Mouse (Mus musculus) midbrain, postnatal 0 days (tissue): Measurements from ENCODE around the gene 1700007K13Rik. TPM values are rescaled to one million over a fixed set of nuclear protein-coding genes. Genes with fewer than 3 reads are reported as not detected.

Experiments used
- ATAC-seq: fragments of 200-750 bp; cut with Nextera tagmentation; 2 replicates; pipeline ENCODE4 v1.8.0; 2017; ENCODE audit warnings: moderate number of reproducible peaks, mild to moderate bottlenecking, moderate TSS enrichment, moderate library complexity; ENCODE audit not compliant: low FRiP score
- DNase-seq: peaks from one replicate; pipeline ENCODE4 v3.0.0-alpha.2; 2015; ENCODE audit warnings: low spot score
- H3K27ac ChIP-seq: fragments of 300-500 bp; sonication (generic); 2 replicates; pipeline ENCODE4 v1.5.1; 2014; ENCODE audit warnings: low read depth, mild to moderate bottlenecking, low read length, mixed read lengths
- H3K27me3 ChIP-seq: fragments of 300-500 bp; sonication (generic); 2 replicates; pipeline ENCODE4 v1.6.1; 2014; ENCODE audit warnings: low read length, control low read depth, mixed read lengths; ENCODE audit not compliant: insufficient read depth
- H3K36me3 ChIP-seq: fragments of 300-500 bp; sonication (generic); 2 replicates; pipeline ENCODE4 v1.6.1; 2014; ENCODE audit warnings: low read length, control low read depth, mixed read lengths; ENCODE audit not compliant: insufficient read depth
- H3K4me1 ChIP-seq: fragments of 300-500 bp; sonication (generic); 2 replicates; pipeline ENCODE4 v1.6.1; 2014; ENCODE audit warnings: mild to moderate bottlenecking, control low read depth, antibody characterized with exemption, low read length, mixed read lengths; ENCODE audit not compliant: insufficient read depth
- H3K4me2 ChIP-seq: fragments of 300-500 bp; sonication (generic); 2 replicates; pipeline ENCODE4 v1.6.1; 2014; ENCODE audit warnings: low read depth, mild to moderate bottlenecking, low read length, mixed read lengths; ENCODE audit not compliant: poor library complexity, severe bottlenecking
- H3K4me3 ChIP-seq: fragments of 300-500 bp; sonication (generic); 2 replicates; pipeline ENCODE4 v1.5.1; 2014; ENCODE audit warnings: low read depth, mild to moderate bottlenecking, low read length, moderate library complexity
- H3K9ac ChIP-seq: fragments of 300-500 bp; sonication (generic); replicated peaks from 2 replicates; pipeline ENCODE4 v1.6.1; 2014; ENCODE audit warnings: mild to moderate bottlenecking, low read length, moderate library complexity, mixed read lengths; ENCODE audit not compliant: poor library complexity, severe bottlenecking
- H3K9me3 ChIP-seq: fragments of 300-500 bp; sonication (generic); 2 replicates; pipeline ENCODE4 v1.6.1; 2016; ENCODE audit warnings: low read length, control low read depth
- CTCF ChIP-seq: IDR thresholded peaks from 2 replicates; pipeline ENCODE4 v1.5.1; 2016; ENCODE audit warnings: antibody characterized with exemption, mild to moderate bottlenecking
- WGBS: fragments of 180-500 bp; shearing (Covaris S2); extraction: QIAGEN DNeasy Blood & Tissue Kit; methylation state at CpG from one replicate; pipeline ENCODE4 v1.1.7; 2014; 5-methylcytosine and 5-hydroxymethylcytosine counted together
- polyA plus RNA-seq: library from polyadenylated mRNA; unstranded; fragments of >200 nt; fragmentation: Nextera tagmentation; extraction: Ambion mirVana; gene quantifications from 2 replicates; pipeline ENCODE4 v1.2.1, GENCODE M21; 2015
- total RNA-seq: library from RNA; depleted of rRNA; stranded (reverse); fragments of >200 nt; gene quantifications from 2 replicates; pipeline ENCODE4 v1.2.3, GENCODE M21; 2014

The 1700007K13Rik gene
- total and polyA plus RNA-seq, 2 experiments from 2014 or later: 5.8 to 6.2 TPM

DNA sequence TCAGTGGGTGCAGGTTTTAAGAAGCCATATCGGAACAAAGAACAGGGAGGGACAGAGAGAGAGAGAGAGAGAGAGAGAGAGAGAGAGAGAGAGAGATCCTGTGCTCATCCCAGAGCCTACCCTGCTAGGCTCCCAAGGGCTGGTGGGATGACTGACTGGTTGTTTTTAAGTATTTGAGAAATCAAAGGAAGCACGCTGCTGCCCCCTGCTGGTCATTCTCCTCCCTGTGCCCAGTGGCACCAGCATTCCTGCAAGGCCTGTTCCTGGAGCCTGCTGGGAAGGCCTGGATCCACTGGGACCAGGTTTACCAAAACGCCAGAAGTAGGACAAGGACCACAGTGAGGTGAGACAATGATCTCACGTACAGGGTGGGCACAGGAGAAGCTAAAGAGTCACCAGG lies 46.2 kb downstream of the 1700007K13Rik start:
- 15% methylated on average over 4 of the region's 4 CpGs for WGBS
- peak; percentile 95 for DNase-seq
- Histone ChIP-seq H3K4me1 (peaks cover 9% of the 10 kb centered on the region), H3K9me3 (no peaks in the 10 kb centered on the region), H3K27ac (no peak overlapping the region), H3K27me3 (no peaks in the 10 kb centered on the region; the same call in 1 of the 2 replicates), H3K9ac (no peak overlapping the region), H3K4me2 (no peak overlapping the region), H3K36me3 (no peaks in the 10 kb centered on the region), H3K4me3 (no peak overlapping the region)
- TF ChIP-seq CTCF: peak; percentile 94
- ATAC-seq: no peak

DNA sequence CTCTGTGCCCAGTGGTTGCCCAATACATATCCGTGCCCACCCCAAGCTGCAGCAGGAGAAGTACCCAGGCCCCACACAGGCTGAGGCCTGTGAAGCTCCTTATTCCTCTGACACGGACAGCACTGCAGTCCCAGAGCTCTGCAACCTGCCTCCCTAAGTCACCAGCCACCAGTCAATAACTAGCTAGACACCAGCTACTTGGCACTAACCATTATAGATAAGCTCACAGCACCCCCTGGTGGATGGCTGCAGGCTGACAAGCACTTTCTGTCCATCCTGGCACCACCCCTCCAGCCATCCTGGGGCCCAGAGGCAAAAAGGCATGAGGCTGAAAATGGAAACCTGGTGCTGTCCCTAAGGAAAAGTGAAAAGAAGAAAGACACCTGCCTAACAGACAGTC lies 48.1 kb downstream of the 1700007K13Rik start:
- peak; percentile 95 for DNase-seq
- TF ChIP-seq CTCF: peak; percentile 95
- Histone ChIP-seq H3K4me1 (peaks cover 10% of the 10 kb centered on the region), H3K4me3 (no peak overlapping the region), H3K27me3 (no peaks in the 10 kb centered on the region; the same call in 1 of the 2 replicates), H3K4me2 (no peak overlapping the region), H3K36me3 (no peaks in the 10 kb centered on the region), H3K27ac (no peak overlapping the region), H3K9ac (no peak overlapping the region), H3K9me3 (no peaks in the 10 kb centered on the region)
- WGBS: 47% methylated on average over 2 of the region's 2 CpGs
- peak; percentile 36; the same call in 1 of the 2 replicates for ATAC-seq

DNA sequence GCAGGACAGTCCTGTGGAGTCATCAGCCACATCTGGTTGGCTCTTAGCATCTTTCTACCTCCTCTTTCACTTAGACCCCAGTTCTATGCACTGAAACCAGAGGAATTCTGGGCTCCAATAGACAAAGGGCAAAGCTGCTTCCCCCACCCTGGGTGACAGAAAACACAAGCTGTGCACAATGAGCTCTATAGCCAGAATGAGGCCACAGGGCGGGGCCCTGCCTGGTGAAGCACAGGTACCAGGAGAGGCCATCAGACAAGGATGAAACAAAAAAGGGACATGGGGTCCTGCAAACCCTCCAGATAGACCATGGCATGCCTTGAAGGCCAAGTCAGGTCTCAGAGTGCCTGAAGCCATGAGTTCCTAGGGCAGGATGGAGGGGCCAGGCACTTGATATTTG lies 49.6 kb downstream of the 1700007K13Rik start:
- no peak overlapping the region for H3K4me2 ChIP-seq
- no peaks in the 10 kb centered on the region for H3K9me3 ChIP-seq
- H3K27ac ChIP-seq: no peak overlapping the region
- H3K4me3 ChIP-seq: no peak overlapping the region
- TF ChIP-seq CTCF: no peak
- H3K27me3 ChIP-seq: no peaks in the 10 kb centered on the region; the same call in 1 of the 2 replicates
- H3K36me3 ChIP-seq: no peaks in the 10 kb centered on the region
- WGBS: 95% methylated on average over 1 of the region's 1 CpGs
- H3K4me1 ChIP-seq: peaks cover 10% of the 10 kb centered on the region
- DNase-seq (no peak), ATAC-seq (no peak)
- no peak overlapping the region for H3K9ac ChIP-seq

DNA sequence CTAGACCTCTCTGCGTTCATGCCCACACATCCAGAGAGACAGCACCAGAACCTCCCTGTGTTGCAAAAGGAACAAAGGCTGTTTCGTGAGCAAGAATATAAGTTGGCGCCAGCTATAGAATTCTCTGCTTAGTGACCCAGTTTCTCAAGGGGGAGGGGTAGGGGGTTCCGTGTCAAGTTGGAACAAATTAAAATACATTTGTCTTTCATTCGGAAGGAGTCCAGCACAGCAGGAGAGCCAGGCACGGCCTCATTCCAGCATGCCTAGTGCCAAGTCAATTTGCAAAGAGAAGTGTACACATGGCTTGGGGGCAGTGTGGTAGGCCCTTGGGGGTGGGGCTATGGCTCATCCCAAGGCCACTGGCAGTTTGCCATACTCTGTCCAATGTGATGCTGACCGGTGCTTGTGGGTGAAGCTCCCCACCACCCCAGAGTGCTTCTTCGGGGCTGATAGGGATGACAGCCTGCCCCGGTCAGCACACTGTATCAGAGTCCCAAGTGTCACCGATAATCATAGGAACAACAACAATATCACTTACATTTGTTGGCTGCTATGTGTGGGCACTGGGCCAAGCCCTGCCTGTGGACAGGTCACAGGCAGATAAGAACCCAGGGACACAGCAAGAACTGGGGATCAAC lies 50.6 kb downstream of the 1700007K13Rik start:
- no peak overlapping the region for H3K4me2 ChIP-seq
- H3K9ac ChIP-seq: no peak overlapping the region
- H3K36me3 ChIP-seq: no peaks in the 10 kb centered on the region
- no peak overlapping the region for H3K4me3 ChIP-seq
- DNase-seq (peak; percentile 83), ATAC-seq (no peak)
- 0 out of 2 replicates have a peak overlapping the region, but pooled peaks have one; percentile 47 for H3K27ac ChIP-seq
- 37% methylated on average over 10 of the region's 10 CpGs for WGBS
- TF ChIP-seq CTCF: no peak
- no peaks in the 10 kb centered on the region; the same call in 1 of the 2 replicates for H3K27me3 ChIP-seq
- no peaks in the 10 kb centered on the region for H3K9me3 ChIP-seq
- H3K4me1 ChIP-seq: peaks cover 10% of the 10 kb centered on the region

DNA sequence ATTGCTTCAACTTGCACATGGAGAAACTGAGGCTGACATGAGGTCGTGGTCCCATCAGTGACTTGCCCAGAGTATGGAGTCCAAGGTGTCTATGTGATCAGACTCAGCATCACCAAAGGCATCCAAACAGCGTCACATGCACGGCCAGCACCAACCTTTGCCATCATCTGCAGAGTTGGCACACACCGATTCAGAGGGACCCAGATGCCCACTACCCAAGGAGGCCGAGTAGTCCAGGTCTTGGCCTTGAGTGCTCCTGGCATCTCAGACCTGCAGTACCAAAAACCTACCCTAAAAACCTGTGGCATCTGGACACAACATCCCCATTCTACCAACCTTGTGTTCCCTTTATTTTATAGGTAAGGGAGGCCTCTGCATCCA lies 51.4 kb downstream of the 1700007K13Rik start:
- H3K27ac ChIP-seq: 0 out of 2 replicates have a peak overlapping the region, but pooled peaks have one; percentile 47
- DNase-seq (no peak), ATAC-seq (no peak)
- no peaks in the 10 kb centered on the region for H3K36me3 ChIP-seq
- no peak overlapping the region for H3K4me2 ChIP-seq
- no peaks in the 10 kb centered on the region for H3K9me3 ChIP-seq
- peaks cover 12% of the 10 kb centered on the region for H3K4me1 ChIP-seq
- WGBS: 95% methylated on average over 5 of the region's 5 CpGs
- TF ChIP-seq CTCF: no peak
- H3K27me3 ChIP-seq: no peaks in the 10 kb centered on the region; the same call in 1 of the 2 replicates
- no peak overlapping the region for H3K4me3 ChIP-seq
- no peak overlapping the region for H3K9ac ChIP-seq

DNA sequence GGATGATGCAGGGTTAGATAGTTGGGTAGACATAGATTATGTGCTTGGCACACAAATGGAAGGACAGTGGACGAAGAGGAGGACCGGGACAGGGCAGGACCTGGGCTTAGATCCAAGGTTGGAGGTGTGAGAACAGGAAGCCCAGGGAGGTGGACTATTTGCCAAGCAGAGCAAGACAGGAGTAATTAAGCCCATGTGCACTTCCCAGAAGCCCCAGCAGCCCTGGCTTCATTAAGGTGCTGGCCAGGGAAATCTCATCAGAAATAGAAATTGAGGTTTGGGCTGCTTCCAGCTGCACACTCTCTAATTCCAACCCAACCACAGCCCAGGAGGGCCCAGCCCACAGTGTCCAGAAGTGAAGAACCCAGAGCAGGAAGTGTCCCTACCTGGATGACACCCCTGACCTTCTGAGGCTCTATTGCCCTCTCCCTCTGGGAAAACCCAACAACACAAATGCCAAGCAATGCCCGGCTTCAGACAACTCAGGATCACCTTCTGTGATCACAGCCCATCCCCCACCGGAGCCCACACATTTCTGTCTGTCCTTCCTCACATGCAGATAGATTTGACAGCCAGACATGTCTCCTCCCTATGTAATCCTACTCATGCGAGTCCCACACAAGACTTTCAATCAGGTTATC lies 51.9 kb downstream of the 1700007K13Rik start:
- no peak overlapping the region for H3K27ac ChIP-seq
- no peaks in the 10 kb centered on the region for H3K9me3 ChIP-seq
- no peak overlapping the region for H3K4me2 ChIP-seq
- H3K4me3 ChIP-seq: no peak overlapping the region
- DNase-seq: no peak
- H3K27me3 ChIP-seq: no peaks in the 10 kb centered on the region; the same call in 1 of the 2 replicates
- no peak for ATAC-seq
- no peak overlapping the region for H3K9ac ChIP-seq
- H3K36me3 ChIP-seq: no peaks in the 10 kb centered on the region
- 89% methylated on average over 5 of the region's 5 CpGs for WGBS
- no peak for TF ChIP-seq CTCF
- peaks cover 17% of the 10 kb centered on the region for H3K4me1 ChIP-seq
